Mouse (Mus musculus): ENCODE data around the gene Lrrc1. TPM values are rescaled to one million over a fixed set of nuclear protein-coding genes. Genes with fewer than 3 reads are reported as not detected.

Gene Lrrc1
- total RNA-seq, 2 experiments from 2014 or later: 5.4 to 6.0 TPM

- no peak for DNase-seq (ENCODE audit: extremely low spot score in 1 of 2, low spot score in 2 of 2)
- intact Hi-C loops (cut with DNase I): no loop called here
Observed at GRCm38 (mm10) chr9:77474535-77474934, 70.1 kb downstream of the Lrrc1 start.

DNA sequence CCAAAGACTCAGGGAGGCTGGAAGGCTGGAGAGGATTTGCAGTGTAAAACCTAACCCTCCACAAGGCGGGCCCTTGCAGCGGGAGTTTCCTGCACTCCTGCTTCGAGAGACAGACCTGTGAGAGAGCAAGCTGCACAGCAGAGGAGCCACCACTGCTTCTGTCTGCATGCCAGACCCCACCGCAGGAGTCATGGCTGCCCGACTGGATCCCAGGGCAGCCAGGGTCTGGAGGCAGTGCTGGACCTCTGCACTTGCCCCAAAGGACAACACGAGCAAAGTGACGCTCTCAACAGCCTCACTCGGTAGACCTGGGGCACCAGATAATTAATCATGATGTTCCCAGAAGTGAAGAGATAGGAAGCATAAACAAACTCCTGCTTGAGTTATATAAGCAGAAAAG is 72.1 kb downstream of the Lrrc1 start:
- intact Hi-C loops (cut with DNase I): no loop called here

GRCm38 (mm10) chr9:77471646-77472220 is 72.9 kb downstream of the Lrrc1 start:
- intact Hi-C loops (cut with DNase I): no loop called here
- no peak for DNase-seq (ENCODE audit: extremely low spot score in 1 of 2, low spot score in 2 of 2)

More for the DNA sequence above, 72.1 kb downstream of the Lrrc1 start:
- DNase-seq (ENCODE audit: extremely low spot score in 1 of 2, low spot score in 2 of 2): no peak

- peak; percentile 46 to 59 for DNase-seq (ENCODE audit: extremely low spot score in 1 of 2, low spot score in 2 of 2)
- intact Hi-C loops (cut with DNase I): no loop called here
Observed at GRCm38 (mm10) chr9:77469791-77470607, 74.7 kb downstream of the Lrrc1 start.

- intact Hi-C loops (cut with DNase I): no loop called here
- no peak for DNase-seq (ENCODE audit: extremely low spot score in 1 of 2, low spot score in 2 of 2)
Observed at GRCm38 (mm10) chr9:77466926-77467325, 77.7 kb downstream of the Lrrc1 start.

GRCm38 (mm10) chr9:77465401-77465800 is 79.3 kb downstream of the Lrrc1 start:
- intact Hi-C loops (cut with DNase I): no loop called here
- no peak for DNase-seq (ENCODE audit: extremely low spot score in 1 of 2, low spot score in 2 of 2)

GRCm38 (mm10) chr9:77463861-77464260 is 80.8 kb downstream of the Lrrc1 start:
- intact Hi-C loops (cut with DNase I): no loop called here
- no peak for DNase-seq (ENCODE audit: extremely low spot score in 1 of 2, low spot score in 2 of 2)

GRCm38 (mm10) chr9:77463195-77463594 is 81.5 kb downstream of the Lrrc1 start:
- DNase-seq (ENCODE audit: extremely low spot score in 1 of 2, low spot score in 2 of 2): no peak
- intact Hi-C loops (cut with DNase I): no loop called here

- intact Hi-C loops (cut with DNase I): no loop called here
- no peak for DNase-seq (ENCODE audit: extremely low spot score in 1 of 2, low spot score in 2 of 2)
Observed at GRCm38 (mm10) chr9:77461371-77461915, 83.2 kb downstream of the Lrrc1 start.

- no peak for DNase-seq (ENCODE audit: extremely low spot score in 1 of 2, low spot score in 2 of 2)
- intact Hi-C loops (cut with DNase I): no loop called here
Observed at GRCm38 (mm10) chr9:77460408-77460807, 84.3 kb downstream of the Lrrc1 start.

GRCm38 (mm10) chr9:77459365-77459764 is 85.3 kb downstream of the Lrrc1 start:
- intact Hi-C loops (cut with DNase I): no loop called here
- DNase-seq (ENCODE audit: extremely low spot score in 1 of 2, low spot score in 2 of 2): no peak

GRCm38 (mm10) chr9:77456169-77456826 is 88.4 kb downstream of the Lrrc1 start:
- intact Hi-C loops (cut with DNase I): no loop called here
- no peak for DNase-seq (ENCODE audit: extremely low spot score in 1 of 2, low spot score in 2 of 2)

GRCm38 (mm10) chr9:77455439-77456168 is 89.1 kb downstream of the Lrrc1 start:
- intact Hi-C loops (cut with DNase I): no loop called here
- DNase-seq (ENCODE audit: extremely low spot score in 1 of 2, low spot score in 2 of 2): no peak

GRCm38 (mm10) chr9:77452046-77452807 is 92.4 kb downstream of the Lrrc1 start:
- DNase-seq (ENCODE audit: extremely low spot score in 1 of 2, low spot score in 2 of 2): no peak
- intact Hi-C loops (cut with DNase I): no loop called here

DNA sequence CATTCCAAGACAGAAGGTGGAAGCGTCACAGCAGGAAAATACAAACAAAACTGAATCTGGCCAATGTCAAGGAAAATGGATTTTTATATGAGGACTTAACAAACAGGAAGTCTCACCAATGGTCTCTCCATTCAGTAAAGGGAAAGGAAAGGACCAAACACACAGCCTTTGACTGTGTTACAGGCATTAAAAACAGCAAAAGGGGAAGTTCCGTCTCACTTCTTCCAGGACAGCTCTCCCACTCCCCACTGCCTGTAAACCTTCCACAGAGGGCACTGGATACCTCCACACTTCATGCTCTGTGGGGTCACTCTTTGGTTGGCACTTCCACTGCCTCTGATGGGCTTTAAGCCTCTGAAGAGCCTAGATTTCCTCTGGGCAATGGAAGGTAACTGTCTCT is 94.2 kb downstream of the Lrrc1 start:
- intact Hi-C loops (cut with DNase I): no loop called here
- DNase-seq (ENCODE audit: extremely low spot score in 1 of 2, low spot score in 2 of 2): no peak

DNA sequence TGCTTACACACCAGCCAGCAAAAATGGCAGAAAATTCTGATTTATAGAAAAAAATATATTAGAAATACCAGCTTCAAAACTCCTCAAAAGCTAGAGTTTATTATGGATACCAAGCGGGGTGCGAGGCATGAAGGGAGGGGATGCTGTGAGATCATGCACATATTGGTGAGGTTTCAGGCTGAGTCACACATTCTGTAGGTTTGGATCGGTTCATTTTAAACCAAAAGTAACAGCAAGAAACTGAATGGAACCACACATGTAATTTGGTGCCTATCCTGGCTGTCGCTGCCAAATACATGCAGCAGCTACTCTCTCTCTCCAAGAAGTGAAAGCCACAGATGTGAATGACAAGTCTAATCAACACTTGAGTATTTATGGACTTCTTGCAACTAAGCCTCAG is 99.8 kb downstream of the Lrrc1 start:
- no peak for DNase-seq (ENCODE audit: extremely low spot score in 1 of 2, low spot score in 2 of 2)

DNA sequence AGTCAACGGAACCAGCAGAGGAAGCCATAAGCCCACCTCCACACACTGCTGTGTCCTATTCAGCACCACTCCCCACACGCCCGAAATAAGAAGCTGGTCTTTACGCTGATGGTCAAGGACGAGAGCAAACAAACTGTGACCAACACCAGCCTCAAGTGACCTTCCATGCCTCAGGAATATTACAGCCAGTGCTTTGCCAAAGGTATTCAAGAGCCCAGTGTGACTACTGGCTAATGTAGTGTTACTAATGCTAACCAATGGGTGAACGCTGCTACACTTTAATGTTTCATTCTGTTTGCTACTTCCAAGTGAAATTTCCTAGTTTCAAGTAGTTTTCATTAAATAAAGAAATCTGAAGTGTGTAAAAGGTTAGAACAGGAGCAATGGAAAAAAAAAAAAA is 105.3 kb downstream of the Lrrc1 start:
- no peak for DNase-seq (ENCODE audit: extremely low spot score in 1 of 2, low spot score in 2 of 2)
- intact Hi-C loops (cut with DNase I): no loop called here

More for the DNA sequence above, 99.8 kb downstream of the Lrrc1 start:
- intact Hi-C loops (cut with DNase I): no loop called here

GRCm38 (mm10) chr9:77438836-77439271 is 105.8 kb downstream of the Lrrc1 start:
- intact Hi-C loops (cut with DNase I): no loop called here
- no peak for DNase-seq (ENCODE audit: extremely low spot score in 1 of 2, low spot score in 2 of 2)

Data from left cerebral cortex, postnatal 10 days (tissue).